Mouse (Mus musculus): ENCODE measurements around the gene Pfkfb1. TPM values are rescaled to one million over a fixed set of nuclear protein-coding genes. Genes with fewer than 3 reads are reported as not detected.

Gene Pfkfb1
- polyA plus RNA-seq, 1 experiment from 2014 or later = 4.8 TPM

DNA sequence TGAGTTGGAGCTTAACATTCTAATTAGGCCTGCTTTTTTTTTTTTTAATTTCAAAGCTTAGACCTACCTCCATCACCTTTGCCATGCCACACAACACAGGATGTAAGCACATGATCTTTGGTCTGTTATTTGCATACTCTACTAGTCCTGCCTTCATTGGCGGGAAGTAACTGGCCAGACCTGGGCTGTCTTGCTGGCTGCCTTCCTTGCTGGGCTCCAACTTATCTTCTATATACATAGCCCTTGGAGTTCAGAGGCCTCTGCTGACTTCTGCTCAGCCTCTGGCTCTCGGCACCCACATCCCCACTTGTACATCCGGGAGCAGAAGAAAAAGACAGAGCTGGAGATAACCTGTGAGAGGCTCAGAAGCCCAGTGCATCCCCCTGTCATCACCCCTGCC is 6.1 kb downstream of the Pfkfb1 start:
- no peaks in the 10 kb centered on the region for H3K36me3 ChIP-seq (replicated peaks)
- no peak overlapping the region for H3K4me3 ChIP-seq
- H3K27me3 ChIP-seq (replicated peaks) = no peaks in the 10 kb centered on the region
- WGBS = 80% methylated on average over 3 of the region's 3 CpGs
- H3K4me2 ChIP-seq = no peak overlapping the region
- ATAC-seq (replicated peaks) = no peak
- H3K9me3 ChIP-seq = no peaks in the 10 kb centered on the region
- no peaks in the 10 kb centered on the region for H3K4me1 ChIP-seq
- H3K27ac ChIP-seq = no peak overlapping the region
- H3K9ac ChIP-seq = no peak overlapping the region

DNA sequence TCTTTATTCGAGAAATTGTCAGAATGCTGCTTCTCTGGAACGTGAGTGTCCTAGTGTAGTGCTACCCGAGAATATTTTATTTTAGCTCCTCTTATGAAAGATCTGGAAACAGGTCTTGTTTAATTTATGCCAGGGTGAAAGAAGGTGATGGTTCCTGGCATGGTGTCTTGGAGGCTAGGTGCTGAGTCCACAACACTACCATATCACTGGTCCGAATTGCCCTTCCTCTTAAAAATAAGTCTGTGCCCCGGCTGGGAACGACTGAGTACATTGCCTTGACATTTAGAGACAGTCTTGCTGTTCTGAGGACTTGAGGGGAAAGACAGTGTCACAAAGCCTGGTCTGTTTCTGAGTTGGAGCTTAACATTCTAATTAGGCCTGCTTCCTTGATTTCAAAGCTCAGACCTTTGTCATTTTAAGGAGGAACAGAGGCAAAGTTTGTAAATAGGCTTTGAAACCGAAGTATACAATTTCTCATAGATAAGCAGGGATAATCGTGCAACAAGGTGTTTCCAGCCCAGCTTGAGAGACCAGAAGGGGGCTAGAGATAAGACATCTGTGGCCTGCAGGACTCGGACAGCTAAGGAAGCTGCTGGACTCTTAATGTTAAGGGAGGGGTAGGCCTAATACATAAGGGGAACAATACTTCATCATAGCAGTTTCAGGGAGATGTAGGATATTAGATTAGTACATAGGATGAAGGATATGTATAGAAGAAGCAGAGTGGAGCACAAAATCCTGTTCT is 7.2 kb downstream of the Pfkfb1 start:
- Histone ChIP-seq H3K9ac (no peak overlapping the region), H3K4me1 (no peaks in the 10 kb centered on the region), H3K4me3 (no peak overlapping the region), H3K4me2 (no peak overlapping the region), H3K27me3 (replicated peaks) (no peaks in the 10 kb centered on the region), H3K27ac (no peak overlapping the region), H3K36me3 (replicated peaks) (no peaks in the 10 kb centered on the region), H3K9me3 (no peaks in the 10 kb centered on the region)
- WGBS = 82% methylated on average over 9 of the region's 9 CpGs
- no peak for ATAC-seq (replicated peaks)

DNA sequence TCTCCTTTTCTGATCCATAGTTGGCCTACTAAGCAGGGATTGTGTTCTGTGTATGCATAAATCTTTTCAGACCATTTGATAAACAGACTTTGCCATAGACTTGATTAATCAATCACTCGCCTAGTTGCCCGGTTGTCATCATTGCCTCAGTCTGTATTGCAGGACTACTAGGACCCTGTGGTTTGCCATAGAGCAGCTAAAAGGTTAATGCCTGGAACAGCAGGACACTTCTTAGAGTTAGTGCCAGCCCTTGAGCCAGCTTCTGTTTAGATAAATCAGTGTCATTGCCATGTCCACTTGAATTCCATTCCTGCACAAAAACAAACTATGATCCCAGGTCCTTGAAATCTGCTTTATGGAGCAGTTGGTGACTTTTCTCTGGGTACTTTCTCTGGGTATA is 10.9 kb downstream of the Pfkfb1 start:
- no peak for ATAC-seq (replicated peaks)
- Histone ChIP-seq H3K9me3 (no peaks in the 10 kb centered on the region), H3K36me3 (replicated peaks) (no peaks in the 10 kb centered on the region), H3K27me3 (replicated peaks) (no peaks in the 10 kb centered on the region), H3K4me3 (no peak overlapping the region), H3K9ac (no peak overlapping the region), H3K4me2 (no peak overlapping the region), H3K4me1 (no peaks in the 10 kb centered on the region), H3K27ac (no peak overlapping the region)
- 76% methylated on average over 2 of the region's 2 CpGs for WGBS

DNA sequence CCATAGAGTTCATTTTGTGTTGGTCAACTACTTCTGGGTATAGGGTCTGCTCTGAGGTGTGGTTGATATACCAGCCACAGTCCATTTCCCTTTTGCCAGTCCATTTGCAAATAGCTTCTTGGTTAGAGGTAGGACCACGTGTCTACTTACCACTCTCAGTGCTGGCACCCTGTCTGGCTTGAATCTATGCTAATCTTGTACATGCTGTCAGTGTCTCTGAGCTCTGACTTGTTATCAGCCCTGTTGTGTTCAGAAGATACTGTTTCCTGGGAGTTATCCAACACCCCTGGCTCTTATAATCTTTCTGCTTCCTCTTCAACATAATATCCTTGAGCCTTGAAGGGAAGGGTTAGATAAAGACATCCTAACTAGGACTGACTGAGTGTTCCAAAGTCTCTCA is 48.4 kb downstream of the Pfkfb1 start:
- ATAC-seq (replicated peaks) = no peak
- H3K4me3 ChIP-seq = no peak overlapping the region
- no peaks in the 10 kb centered on the region for H3K4me1 ChIP-seq
- no peaks in the 10 kb centered on the region for H3K36me3 ChIP-seq (replicated peaks)
- H3K27ac ChIP-seq = no peak overlapping the region
- no peak overlapping the region for H3K9ac ChIP-seq
- H3K9me3 ChIP-seq = no peaks in the 10 kb centered on the region
- no peak overlapping the region for H3K4me2 ChIP-seq
- no peaks in the 10 kb centered on the region for H3K27me3 ChIP-seq (replicated peaks)
- WGBS = 77% methylated on average over 1 of the region's 1 CpGs

DNA sequence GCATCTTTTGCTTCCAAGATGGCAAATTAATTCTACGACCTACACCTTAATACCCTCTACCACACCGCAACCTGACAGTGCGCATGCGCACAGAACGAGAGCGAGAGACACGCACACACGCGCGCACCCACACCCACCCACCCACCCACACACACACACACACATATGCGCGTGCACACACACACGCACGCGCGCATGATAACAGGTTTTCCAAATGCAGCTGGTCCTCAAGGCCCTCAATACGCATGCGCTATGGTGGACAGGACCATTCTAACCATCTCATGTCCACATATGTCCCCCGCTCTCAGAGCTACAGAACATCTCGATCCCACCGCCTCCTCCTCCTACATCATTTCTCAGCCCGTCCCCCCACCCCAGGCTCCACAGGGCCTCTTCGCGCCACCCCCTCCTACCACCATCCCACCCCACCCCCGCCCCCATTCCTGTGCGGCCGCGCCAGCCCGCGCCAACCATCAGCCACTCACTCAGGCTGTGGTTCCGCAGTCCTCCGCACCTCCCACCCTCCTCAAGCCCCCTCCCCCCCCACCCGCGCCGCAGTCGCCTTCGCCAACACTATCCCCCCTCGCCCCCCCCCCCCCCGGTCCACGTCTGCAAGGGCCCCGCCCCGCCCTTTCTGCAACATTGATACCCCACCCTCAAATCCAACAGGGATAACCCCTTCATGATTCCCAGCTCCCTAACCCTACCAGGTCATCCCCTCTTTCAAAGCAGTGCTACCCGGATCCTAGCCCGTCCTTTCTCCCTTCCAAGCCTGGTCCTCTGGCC is 68.3 kb downstream of the Pfkfb1 start:
- Histone ChIP-seq H3K27me3 (replicated peaks) (no peaks in the 10 kb centered on the region), H3K4me2 (peak overlapping the region; percentile 43), H3K4me3 (peak overlapping the region; percentile 64), H3K36me3 (replicated peaks) (peaks cover 10% of the 10 kb centered on the region; the same call in 1 of the 2 replicates), H3K27ac (peak overlapping the region; percentile 82), H3K4me1 (peaks cover 12% of the 10 kb centered on the region), H3K9ac (peak overlapping the region; percentile 63), H3K9me3 (no peaks in the 10 kb centered on the region)
- 49% methylated on average over 33 of the region's 44 CpGs for WGBS
- peak; percentile 78 for ATAC-seq (replicated peaks)

DNA sequence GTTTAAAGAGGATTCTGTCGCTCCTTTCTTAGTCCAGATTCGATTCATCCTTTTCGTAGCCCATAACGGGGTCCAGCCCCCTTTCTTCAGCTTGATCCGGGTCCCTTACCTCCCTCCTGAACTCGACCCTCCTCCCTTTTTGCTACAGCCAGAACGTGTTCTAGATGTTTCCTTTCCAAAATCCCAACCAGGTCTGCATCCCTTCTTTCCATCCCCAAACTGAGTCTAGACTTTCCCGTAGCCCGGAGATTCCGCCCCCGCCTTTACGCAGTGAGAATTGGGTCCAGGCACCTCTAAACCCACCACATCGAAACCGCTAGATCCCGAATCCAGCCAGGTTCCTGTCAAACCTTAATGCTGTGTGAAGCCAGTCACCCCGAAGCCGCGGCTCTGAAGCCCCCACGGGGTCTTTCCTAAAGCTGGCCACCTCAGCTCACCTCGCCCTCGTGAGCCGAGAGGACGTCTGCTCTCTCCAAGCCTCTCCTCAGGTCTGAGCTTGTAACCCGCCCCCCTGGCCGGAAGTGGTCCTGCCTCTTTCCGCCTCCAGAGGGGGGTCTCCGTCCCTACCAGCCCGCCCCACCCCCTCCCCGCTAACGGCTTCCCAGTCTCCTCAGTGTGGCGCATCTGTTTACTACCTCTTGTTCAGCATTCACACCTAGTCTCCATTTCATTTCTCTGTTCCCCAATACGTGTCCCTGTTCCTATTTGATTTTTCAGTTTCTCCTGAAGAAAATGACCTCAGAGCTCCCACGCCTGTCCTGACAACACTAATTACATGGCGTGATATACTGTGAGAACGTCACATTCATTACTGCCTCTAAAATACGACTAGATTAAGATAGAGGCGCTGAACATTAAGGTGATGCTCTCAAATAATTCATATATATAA is 69.1 kb downstream of the Pfkfb1 start, which contains the start of gene Tro:
TSS of gene Tro (minus strand) at position 676 of the 889 bp plus-strand sequence.
- H3K9me3 ChIP-seq = no peaks in the 10 kb centered on the region
- peaks cover 12% of the 10 kb centered on the region for H3K4me1 ChIP-seq
- no peaks in the 10 kb centered on the region for H3K27me3 ChIP-seq (replicated peaks)
- peak; percentile 93 for ATAC-seq (replicated peaks)
- H3K9ac ChIP-seq = peak within 1 kb of the TSS; percentile 63
- peak within 1 kb of the TSS; percentile 64 for H3K4me3 ChIP-seq
- WGBS = 23% methylated on average over 37 of the region's 37 CpGs
- peaks cover 6% of the 10 kb centered on the region; the same call in 1 of the 2 replicates for H3K36me3 ChIP-seq (replicated peaks)
- H3K27ac ChIP-seq = peak within 1 kb of the TSS; percentile 82
- peak within 1 kb of the TSS; percentile 43 for H3K4me2 ChIP-seq

DNA sequence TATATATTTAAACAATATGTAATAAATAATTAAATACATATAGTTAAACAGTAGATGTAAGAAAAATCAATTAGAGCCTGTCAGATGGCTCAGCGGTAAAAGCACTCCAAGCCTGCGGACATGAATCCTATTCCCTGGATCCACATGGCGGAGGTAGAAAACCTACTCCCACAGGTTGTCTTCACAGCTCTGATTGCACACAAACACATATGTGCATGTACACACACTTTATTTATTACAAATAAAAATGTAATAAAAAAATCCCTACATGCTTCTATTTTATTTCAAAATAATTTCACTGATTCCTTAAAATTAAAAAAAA is 69.7 kb downstream of the Pfkfb1 start:
- Histone ChIP-seq H3K27ac (peak overlapping the region; percentile 82), H3K4me2 (peak overlapping the region; percentile 43), H3K4me1 (peaks cover 12% of the 10 kb centered on the region), H3K27me3 (replicated peaks) (no peaks in the 10 kb centered on the region), H3K36me3 (replicated peaks) (peaks cover 5% of the 10 kb centered on the region; the same call in 1 of the 2 replicates), H3K9me3 (no peaks in the 10 kb centered on the region), H3K9ac (no peak overlapping the region), H3K4me3 (peak overlapping the region; percentile 64)
- ATAC-seq (replicated peaks) = peak; percentile 55
- 32% methylated on average over 3 of the region's 3 CpGs for WGBS

DNA sequence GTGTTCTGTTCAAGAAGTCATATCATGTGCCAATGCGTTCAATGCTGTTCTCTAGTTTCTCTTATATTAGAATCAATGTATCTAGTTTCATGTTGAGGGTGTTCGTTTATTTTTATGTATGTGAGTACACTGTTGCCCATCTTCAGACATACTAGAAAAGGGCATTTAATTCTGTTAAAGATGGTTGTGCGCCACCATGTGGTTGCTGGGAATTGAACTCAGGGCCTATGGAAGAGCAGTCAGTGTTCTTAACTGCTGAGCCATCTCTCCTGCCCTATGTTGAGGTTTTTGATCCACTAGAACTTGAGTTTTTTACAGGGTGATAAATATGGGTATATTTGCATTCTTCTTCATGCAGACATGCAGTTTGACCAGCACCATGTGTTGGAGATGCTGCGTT is 74.8 kb downstream of the Pfkfb1 start:
- Histone ChIP-seq H3K27me3 (replicated peaks) (no peaks in the 10 kb centered on the region), H3K36me3 (replicated peaks) (no peaks in the 10 kb centered on the region), H3K9ac (no peak overlapping the region), H3K4me1 (no peaks in the 10 kb centered on the region), H3K9me3 (no peaks in the 10 kb centered on the region), H3K4me3 (no peak overlapping the region), H3K4me2 (no peak overlapping the region), H3K27ac (no peak overlapping the region)
- no peak for ATAC-seq (replicated peaks)
- WGBS = 34% methylated on average over 4 of the region's 4 CpGs

DNA sequence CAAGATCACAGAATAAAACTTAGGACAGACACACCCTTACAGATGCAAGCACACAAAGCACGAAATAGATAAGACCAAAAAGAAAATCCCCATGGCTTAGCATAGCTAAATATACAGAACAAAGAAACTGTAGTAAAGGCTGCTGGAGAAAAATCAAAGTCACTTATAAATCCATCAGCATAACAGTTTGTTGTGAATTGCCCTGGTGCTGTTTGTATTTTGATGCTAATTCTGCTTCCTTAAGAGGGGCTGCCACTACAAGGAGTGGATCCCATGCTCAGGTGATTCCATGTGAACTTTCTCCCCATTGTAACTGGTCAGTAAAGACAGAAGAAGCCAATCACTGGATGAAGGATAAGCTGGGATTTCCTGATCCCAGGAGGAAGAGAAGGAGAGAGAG is 89.5 kb downstream of the Pfkfb1 start:
- WGBS = 38% methylated on average over 1 of the region's 1 CpGs
- Histone ChIP-seq H3K9ac (no peak overlapping the region), H3K36me3 (replicated peaks) (no peaks in the 10 kb centered on the region), H3K4me2 (no peak overlapping the region), H3K27ac (no peak overlapping the region), H3K4me3 (no peak overlapping the region), H3K4me1 (no peaks in the 10 kb centered on the region), H3K9me3 (no peaks in the 10 kb centered on the region), H3K27me3 (replicated peaks) (no peaks in the 10 kb centered on the region)
- ATAC-seq (replicated peaks) = no peak

Small RNAs within 50 kb of the gene (microRNA-seq; reads per million reads assigned to microRNA genes)
- gene Mir3620 = not detected

Other genes with a start within 250 kb of the Pfkfb1 start
- gene Tmem29, start 129.1 kb upstream of the Pfkfb1 start, polyA plus RNA-seq (2015; fragmentation: Nextera tagmentation; extraction: Ambion mirVana) = 70.9 and 77.2 TPM in 2 replicates
- gene Alas2, start 40.9 kb upstream of the Pfkfb1 start, polyA plus RNA-seq (2015; fragmentation: Nextera tagmentation; extraction: Ambion mirVana) = 43.0 and 50.6 TPM in 2 replicates
- gene Apex2, start 1.6 kb downstream of the Pfkfb1 start, polyA plus RNA-seq (2015; fragmentation: Nextera tagmentation; extraction: Ambion mirVana) = 19.0 and 22.5 TPM in 2 replicates
- 89.2 and 98.3 TPM in 2 replicates for gene Tro, start 69.4 kb downstream of the Pfkfb1 start, polyA plus RNA-seq (2015; fragmentation: Nextera tagmentation; extraction: Ambion mirVana)
- 418 TPM in 2 replicates for gene Maged2, start 226.1 kb downstream of the Pfkfb1 start, polyA plus RNA-seq (2015; fragmentation: Nextera tagmentation; extraction: Ambion mirVana)